Mouse (Mus musculus) bone marrow macrophage, adult 2 months (primary cell): ENCODE data around the gene Rnf225.

ENCODE experiments used
- CTCF ChIP-seq: IDR thresholded peaks from 2 replicates; pipeline ENCODE4 v1.5.1; 2012; ENCODE audit warnings: low read depth, mild to moderate bottlenecking, low read length, moderate library complexity
- POLR2A ChIP-seq: IDR thresholded peaks from 2 replicates; pipeline ENCODE4 v1.6.1; 2012; ENCODE audit warnings: mild to moderate bottlenecking, low read depth, low read length, borderline replicate concordance

- TF ChIP-seq CTCF (no peak), POLR2A (no peak)
Observed at GRCm38 (mm10) chr7:12958948-12959347, 31.7 kb downstream of the Rnf225 start.
